Mouse (Mus musculus): ENCODE measurements around the gene Myo1c.

DNA sequence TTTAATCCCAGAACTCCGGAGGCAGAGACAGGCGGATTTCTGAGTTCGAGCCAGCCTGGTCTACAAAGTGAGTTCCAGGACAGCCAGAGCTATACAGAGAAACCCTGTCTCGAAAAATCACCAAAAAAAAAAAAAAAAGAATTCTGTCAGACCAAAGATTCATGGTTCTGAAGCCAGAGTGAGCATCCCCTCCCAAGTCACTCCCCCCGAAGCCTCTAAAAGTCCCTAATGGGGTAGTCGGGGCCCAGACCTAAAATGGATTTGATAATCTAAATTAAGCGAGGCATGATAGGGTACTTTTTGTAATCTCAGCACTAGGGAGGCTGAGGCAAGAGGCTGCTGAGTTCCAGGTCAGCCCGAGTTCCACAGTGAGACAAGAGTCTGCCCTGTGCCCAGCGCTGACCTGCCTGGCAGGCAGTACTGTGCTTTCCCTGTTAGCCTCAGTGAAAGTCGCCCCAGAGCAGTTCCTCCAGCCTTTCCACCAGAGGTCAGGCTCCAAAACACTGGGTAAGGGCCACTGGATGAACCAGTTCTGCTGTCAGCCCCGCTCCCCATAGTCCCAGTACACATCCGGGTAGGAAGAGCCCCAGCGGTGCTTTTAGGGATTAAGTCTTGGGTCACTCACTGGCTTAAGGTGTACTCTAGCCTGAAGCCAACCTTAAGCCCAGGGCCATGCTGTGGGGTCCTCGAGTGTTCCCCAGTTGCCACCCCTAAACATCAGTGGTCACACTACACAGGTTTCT, 2.8 kb downstream of the Myo1c start:
- no peak for TF ChIP-seq CTCF (conservative IDR thresholded peaks at IDR 0.05; ENCODE audit: low read length)
- no peak for TF ChIP-seq POU5F1 (IDR thresholded peaks at IDR 0.05; ENCODE audit: borderline replicate concordance, low read length)
